Mouse (Mus musculus) lung, postnatal 4 days (tissue): ENCODE measurements around the gene Gnao1.

Experiments used
- DNase-seq, 2 experiments: peaks; one replicate each; pipeline ENCODE4 v3.0.0; 2021

Gnao1 gene

DNA sequence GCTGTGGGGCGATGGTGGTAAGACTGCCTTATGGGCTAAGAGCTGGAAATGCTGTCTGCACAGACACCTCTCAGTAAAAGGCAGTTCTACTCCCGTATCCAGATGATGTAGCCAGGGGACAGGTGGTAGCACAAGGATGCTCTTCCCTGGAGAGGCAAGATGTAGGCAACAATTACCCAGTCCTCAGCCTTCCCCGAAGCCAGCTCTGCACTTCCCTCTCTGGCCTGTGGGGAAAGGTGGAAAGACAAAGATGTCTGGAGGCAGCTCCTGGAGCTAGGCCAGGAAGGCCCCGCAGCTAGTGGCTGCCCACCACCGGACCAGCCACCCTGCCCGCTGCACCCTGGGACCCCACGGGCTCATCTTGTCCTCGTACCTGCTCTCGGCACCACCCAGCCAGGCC lies 142.7 kb downstream of the Gnao1 start:
- DNase-seq: no peak

- DNase-seq: no peak
Observed at GRCm38 (mm10) chr8:93958402-93958801, 148.6 kb downstream of the Gnao1 start.

DNA sequence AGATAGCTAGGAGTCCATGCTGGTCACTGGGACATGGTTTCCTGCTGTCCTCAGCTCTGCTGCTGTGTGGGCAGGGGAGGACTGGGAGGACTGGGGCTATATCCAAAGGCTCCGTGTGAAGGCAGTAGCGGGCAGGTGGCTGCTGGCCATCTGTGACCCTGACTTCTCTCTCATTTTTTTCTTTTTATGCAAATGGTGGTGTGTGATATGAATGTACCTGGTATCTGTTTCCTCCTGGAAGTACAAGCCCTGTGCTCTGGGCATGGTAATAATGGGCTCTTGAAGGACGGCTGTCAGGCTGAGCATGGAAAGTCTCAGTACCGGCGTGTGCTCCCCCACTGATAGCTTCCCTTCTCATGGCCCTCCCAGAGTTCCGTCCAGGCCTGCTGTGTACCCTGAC lies 151.1 kb downstream of the Gnao1 start:
- DNase-seq: no peak

DNA sequence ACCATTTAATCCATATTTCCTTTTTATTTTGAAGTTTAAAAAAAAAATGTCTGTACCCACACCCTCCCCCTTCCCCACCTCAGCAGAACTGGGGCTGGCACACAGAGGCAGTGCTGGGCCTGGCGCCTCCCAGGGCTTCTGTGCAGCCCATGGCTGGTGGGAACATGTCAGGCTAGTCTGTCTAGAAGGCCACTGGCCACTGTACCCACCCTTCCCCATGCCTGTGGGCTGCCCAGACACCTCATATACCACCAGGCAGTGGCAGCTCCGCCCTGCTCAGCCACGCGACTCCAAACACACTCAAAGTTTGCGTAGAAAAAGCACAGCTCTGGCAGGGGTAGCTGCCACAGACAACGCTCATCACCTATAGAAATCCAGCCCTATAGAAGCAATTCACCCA lies 158.5 kb downstream of the Gnao1 start:
- peak in 1 of 2 experiments; percentile 19 for DNase-seq

- peak in 1 of 2 experiments; percentile 18 for DNase-seq
Observed at GRCm38 (mm10) chr8:93969626-93970340, 160.0 kb downstream of the Gnao1 start.

DNA sequence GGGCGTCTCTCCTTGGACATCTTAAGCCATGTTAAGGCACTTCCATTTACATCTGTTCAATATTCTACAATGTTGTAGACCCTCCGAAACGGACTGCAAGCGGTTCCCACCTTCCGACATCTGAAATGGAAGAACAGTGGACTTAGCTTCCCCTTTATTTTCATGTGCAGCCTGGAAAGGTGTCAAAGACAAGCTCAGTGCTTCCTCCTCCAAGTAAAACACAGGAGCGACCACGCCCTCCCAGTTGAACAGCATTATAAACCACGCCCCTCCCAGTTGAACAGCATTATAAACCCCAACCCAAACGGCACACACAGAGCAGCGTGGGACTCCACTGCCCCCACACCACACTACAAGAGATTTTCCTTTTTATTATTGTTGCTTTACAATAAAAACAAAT lies 161.7 kb downstream of the Gnao1 start:
- no peak for DNase-seq

GRCm38 (mm10) chr8:93972211-93972610 lies 162.4 kb downstream of the Gnao1 start:
- no peak for DNase-seq

DNA sequence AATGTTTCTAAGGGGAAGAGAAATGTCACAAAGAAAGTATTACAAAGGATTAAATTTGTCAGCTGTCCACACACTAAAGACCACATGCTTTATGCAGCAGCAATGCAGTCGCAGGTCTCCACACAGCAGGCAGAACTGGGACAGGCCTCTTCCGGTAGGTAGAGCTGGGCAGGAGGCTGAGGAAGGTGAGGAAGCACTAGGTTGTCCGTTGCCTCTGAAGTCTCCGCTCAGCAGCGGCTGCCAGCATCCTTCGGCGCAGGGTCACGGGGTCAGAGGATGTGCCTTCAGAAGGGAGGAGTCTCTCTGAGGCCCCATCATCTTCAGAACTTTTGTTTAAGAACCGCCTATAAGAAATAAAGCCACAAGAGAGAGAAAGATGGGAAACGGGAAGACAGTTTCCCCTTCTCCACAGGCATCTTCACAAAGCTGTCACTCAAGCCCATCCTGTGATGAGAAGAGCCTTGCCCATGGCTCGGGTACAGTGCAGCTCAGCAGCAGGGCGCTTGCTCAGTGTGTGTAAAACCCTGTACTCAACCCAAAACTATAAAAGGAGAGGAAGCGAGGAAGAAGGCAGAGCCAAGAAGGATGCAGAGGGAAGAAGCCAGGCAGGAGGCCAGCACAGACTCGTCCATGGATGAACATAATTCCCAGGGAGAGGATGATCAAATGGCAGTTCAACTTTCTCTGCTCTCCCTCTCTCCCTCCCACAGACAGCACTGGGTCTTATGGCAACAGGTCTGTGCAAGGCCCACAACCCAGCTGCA lies 163.4 kb downstream of the Gnao1 start:
- DNase-seq: no peak

- DNase-seq: no peak
Observed at GRCm38 (mm10) chr8:93973831-93974375, 164.1 kb downstream of the Gnao1 start.

DNA sequence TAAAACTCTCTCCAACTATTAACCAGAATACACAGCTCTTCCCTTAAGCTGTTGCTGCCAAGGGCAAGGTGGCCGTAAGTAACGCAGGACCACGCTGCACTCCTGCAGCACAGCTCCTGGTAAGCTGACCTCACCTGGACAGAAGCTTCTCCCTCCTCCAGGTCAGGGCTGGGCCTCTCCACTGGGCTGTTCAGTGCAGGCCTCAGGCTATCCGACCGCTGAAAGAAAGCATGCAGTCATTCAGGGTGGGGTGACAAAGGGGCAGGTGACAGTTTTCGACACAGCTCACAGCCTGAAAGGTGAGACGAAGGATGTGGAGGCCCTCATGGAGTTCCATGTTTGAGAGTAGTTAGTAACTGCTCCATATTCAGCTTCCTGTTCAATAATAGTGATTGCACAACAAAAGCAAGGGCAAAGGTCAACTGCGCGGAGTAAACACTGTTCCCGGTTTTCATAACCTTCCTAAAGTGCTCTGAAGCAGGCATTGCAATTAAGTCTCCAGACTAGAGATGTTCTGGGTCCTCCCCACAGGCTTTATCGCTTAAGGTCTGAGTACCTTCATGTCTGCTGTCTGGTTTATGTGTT lies 164.9 kb downstream of the Gnao1 start:
- DNase-seq: peak in 1 of 2 experiments; percentile 25

GRCm38 (mm10) chr8:93975358-93975757 lies 165.6 kb downstream of the Gnao1 start:
- no peak for DNase-seq

DNA sequence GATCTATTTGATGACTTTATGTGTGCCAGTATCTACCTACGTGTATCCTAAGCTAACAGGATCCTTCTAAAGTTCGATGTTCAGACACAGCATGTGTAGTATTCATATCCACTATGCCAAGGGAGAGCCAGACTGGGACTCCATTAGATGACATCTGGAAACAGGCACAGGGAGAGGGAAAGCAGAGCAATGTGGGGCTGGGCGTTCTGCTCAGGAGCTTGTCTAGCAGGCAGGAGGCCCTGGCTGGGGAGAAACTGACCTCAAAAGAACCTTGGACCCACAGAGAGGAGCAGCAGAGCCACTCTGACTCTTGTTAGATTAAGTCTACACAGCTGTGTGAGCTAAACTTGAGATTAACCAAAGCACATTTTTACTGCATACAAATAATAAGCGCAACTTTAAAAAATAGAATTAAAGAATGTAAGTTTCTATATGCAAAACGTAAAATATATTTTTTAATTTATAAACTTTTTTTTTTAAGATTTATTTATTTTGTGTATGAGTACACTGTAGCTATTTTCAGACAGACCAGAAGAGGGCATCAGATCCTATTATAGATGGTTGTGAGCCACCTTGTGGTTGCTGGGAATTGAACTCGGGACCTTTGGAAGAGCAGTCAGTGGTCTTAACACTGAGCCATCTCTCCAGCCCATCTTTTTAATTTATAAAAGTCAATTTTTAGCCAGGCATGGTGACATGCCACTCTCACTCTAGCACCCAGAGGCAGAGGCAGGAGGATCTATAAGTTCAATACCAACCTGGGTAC lies 166.9 kb downstream of the Gnao1 start:
- no peak for DNase-seq

- DNase-seq: no peak
Observed at GRCm38 (mm10) chr8:93980141-93980540, 170.4 kb downstream of the Gnao1 start.

GRCm38 (mm10) chr8:93981679-93982215 lies 172.0 kb downstream of the Gnao1 start:
- DNase-seq: no peak

DNA sequence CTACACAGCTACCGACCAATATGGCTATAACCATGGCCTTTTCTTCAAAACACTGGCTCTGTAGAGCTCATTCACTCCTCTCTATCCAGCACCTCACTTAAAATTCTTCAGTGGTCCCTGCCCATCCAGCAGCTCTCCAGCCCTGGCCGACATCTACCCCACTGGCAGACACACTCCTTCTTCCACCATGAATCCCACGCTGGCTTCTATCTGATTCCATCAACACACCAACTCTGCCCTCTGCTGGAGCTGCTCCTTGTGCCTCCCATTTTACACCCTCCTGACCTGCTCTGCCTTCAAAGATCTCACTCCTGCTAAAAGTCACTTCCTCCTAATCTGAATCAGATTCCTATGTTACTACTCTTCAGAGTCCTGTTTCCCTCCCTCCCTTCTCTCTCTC lies 174.1 kb downstream of the Gnao1 start:
- no peak for DNase-seq

- no peak for DNase-seq
Observed at GRCm38 (mm10) chr8:93984731-93985130, 175.0 kb downstream of the Gnao1 start.

DNA sequence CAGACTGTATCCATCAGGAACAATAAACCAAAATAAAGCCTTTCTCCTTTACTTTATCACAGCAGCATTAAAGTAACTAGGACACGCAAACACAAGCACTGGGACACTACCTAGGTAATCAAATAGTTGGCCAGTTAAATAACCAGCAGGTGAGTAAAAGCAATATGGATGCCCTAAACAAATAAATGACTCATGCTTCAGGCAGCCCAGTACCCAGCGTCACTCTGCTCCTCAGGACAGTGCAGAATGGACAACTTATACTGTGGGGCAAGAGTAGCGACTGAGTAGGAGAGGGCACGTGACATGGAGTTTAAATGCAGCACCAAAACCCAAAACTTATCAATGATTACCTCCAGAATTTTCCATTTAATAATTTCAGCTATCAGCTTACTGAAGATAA lies 180.0 kb downstream of the Gnao1 start:
- no peak for DNase-seq

- DNase-seq: no peak
Observed at GRCm38 (mm10) chr8:93998961-93999360, 189.2 kb downstream of the Gnao1 start.

DNA sequence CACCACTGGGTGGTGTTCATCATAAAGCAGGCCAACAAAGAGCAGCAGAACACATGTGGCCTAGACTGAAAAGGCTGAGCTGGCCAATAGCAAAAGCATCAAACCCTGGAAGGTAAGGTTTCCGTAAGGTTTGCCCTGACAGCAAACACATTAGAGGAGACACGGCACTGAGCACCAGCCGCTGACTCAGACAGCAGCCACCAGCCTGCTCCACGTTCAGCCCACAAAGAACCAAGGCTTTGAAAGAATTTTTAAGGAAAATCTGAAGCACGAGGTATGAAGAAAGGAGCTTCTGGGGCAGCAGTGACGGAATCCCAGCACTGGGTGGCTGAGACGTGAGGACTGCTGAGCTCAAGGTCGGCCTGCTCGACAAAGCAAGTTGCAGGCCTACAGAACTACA lies 194.4 kb downstream of the Gnao1 start:
- DNase-seq: no peak

DNA sequence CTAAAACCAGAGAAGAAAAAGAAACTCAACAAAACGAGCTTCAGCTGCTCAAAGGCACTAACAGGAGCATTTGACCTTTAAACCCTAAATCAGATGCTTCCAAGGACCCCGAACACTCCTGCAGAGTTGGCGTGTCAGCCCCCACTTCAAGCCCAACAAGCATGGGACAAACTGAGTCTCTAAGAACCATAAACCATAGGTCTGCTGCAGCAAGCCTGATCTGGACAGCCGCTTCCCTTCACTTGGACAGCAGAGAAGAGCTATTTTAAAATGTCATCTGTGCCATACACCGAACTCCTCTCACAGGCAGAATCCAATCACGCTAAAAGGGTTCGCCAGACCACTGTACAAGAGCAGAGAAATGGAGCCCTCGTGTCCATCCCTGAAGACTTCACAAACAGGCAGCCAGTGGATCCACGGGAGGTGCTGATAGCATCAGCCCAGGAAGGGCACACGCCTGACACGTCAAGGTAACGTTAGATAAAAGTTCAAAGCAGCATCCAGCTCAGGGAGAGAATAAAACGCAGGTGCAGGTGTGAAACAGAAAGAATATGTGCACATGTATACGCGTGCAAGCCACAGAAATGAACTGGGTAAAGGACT lies 199.6 kb downstream of the Gnao1 start:
- DNase-seq: no peak

GRCm38 (mm10) chr8:94010101-94010705 lies 200.4 kb downstream of the Gnao1 start:
- no peak for DNase-seq
